Mouse (Mus musculus): ENCODE measurements around the gene Snx29. TPM values are rescaled to one million over a fixed set of nuclear protein-coding genes. Genes with fewer than 3 reads are reported as not detected.
"Not testable (repeated sequence)": the region's sequence is repeated elsewhere in the genome, so short reads cannot be mapped to it uniquely, and the experiment has no call there.

Snx29 gene
- total RNA-seq (2021): 10 to 100 TPM; 25.0 to 31.5 TPM

- peak; percentile 99 for DNase-seq (ENCODE audit: extremely low spot score in 1 of 2, low spot score in 1 of 2)
Observed at GRCm38 (mm10) chr16:11322409-11323323, at the start of gene Snx29. Snx29 (plus strand) TSS chr16:11322908.

DNA sequence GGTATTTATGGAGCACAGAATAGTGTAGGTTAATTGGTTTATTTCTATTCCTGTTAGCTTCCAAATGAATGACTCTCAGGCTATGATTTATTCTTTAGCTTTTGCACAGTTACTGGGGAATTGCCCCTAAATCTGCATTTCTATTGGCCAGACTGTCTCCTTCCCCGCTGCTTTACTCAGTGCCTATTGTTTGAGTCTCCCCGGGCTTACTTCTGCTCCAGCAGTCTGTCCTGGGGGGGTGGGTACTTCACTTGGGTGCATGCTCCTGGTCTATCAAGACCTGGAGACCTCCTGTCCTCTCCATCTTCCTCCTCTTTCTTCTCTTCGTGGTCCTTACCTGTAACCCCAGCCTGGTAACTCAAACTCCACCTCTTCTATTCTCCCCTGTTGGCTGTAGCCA, 45.8 kb upstream of the Snx29 start:
- DNase-seq (ENCODE audit: extremely low spot score in 1 of 2, low spot score in 1 of 2): no peak

GRCm38 (mm10) chr16:11278778-11279177, 43.9 kb upstream of the Snx29 start:
- DNase-seq (ENCODE audit: extremely low spot score in 1 of 2, low spot score in 1 of 2): no peak

DNA sequence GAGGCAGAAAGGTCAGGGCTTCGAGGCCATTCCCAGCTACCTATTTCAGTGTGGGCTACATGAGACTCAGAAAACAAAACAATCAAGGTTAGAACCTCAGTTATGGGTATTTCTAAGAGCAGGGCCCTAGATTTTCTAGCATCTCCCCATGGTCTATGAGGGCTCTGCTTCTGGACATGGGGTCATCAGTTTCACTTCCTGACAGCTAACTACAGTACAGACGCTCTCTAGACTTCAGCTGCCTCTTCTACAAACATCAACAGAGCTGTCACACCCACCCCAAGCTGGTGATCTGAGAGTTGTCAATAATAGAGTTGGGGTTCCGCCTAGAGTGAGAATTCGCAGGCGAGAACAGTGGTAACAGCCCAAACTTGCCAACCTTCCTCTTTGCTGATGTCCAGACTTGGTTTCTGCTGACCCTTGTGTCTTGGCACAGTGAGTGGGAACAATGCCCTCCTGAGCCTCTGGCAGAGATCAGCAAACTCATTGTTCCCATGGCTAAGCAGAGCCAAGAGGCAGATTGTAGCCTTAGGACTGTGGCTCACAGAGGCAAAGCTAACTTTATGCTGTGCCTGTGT, 40.0 kb upstream of the Snx29 start:
- DNase-seq (ENCODE audit: extremely low spot score in 1 of 2, low spot score in 1 of 2): no peak

DNA sequence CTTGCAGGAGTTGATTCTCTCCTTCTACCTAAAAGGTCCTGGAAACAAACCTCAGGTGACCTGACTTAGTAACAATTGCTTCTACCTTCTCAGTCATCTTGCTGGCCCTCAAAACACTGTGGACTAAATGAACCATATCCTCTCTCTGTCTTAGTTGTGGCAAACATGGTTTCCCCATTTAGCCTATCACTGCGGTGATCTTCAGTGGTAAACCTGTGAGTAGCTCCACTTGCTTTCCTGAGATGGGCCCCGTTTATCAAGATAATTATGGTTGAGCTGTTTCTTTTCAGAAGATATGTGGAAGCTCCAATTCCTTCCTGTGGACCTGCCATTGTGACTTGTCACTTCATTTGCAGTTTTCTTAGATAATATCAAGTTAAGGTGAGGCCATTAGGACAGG, 37.8 kb upstream of the Snx29 start:
- DNase-seq (ENCODE audit: extremely low spot score in 1 of 2, low spot score in 1 of 2): no peak

DNA sequence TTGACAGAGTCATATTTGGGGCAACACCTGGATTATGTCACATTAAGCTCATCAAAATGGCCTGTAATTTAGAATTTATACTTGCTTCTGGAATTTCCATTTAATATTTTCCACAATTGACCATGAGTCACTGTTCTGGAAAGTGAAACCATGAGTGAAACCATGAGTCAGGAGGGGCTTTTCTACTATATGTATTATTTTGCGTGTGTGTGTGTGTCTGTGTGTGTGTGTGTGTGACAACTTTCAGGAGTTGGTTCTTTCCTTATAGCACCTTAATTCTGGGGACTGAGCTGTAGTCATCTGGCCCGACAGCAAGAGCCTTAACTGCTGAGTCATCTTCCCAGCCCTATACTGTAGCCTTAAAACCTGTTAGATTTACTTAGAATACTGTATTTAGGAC, 36.8 kb upstream of the Snx29 start:
- no peak for DNase-seq (ENCODE audit: extremely low spot score in 1 of 2, low spot score in 1 of 2)

DNA sequence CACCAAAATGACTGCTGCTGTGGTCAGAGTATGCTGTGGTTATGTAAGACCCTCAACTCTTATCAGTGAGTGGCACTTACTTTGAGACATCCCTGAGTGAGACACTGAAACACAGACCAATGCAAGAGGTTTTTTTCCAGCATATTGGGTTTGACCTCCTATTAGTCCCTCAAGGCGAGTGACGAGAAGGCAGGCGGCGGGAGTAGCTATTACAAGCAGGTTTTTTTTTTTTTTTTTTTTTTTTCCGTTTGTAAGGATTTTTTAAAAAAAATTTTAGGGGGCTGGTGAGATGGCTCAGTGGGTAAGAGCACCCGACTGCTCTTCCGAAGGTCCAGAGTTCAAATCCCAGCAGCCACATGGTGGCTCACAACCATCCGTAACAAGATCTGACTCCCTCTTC, 33.8 kb upstream of the Snx29 start:
- DNase-seq (ENCODE audit: extremely low spot score in 1 of 2, low spot score in 1 of 2): not testable (repeated sequence)

GRCm38 (mm10) chr16:11295583-11295982, 27.1 kb upstream of the Snx29 start:
- not testable (repeated sequence) for DNase-seq (ENCODE audit: extremely low spot score in 1 of 2, low spot score in 1 of 2)

GRCm38 (mm10) chr16:11297700-11298099, 25.0 kb upstream of the Snx29 start:
- not testable (repeated sequence) for DNase-seq (ENCODE audit: extremely low spot score in 1 of 2, low spot score in 1 of 2)

DNA sequence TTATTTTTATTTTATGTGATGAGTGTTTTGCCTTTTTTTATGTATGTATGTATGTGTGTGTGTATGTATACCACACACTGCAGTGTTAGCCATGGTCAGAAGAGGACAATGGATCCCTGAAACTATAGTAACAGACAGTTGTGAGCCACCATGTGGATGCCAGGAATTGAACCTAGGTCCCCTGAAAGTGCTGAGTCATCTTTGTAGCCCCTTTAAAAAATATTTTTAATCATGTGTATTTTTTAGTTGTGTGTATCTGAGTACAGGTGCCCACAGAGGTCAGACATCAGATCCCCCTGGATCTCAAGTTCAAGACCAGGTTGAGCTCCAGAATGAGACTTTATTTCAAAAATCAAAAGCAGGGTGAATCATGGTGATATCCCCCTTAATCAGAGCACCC, 19.0 kb upstream of the Snx29 start:
- DNase-seq (ENCODE audit: extremely low spot score in 1 of 2, low spot score in 1 of 2): no peak

- DNase-seq (ENCODE audit: extremely low spot score in 1 of 2, low spot score in 1 of 2): no peak
Observed at GRCm38 (mm10) chr16:11305531-11305930, 17.2 kb upstream of the Snx29 start.

GRCm38 (mm10) chr16:11313512-11313911, 9.2 kb upstream of the Snx29 start, which contains the start of gene Tnfrsf17:
Tnfrsf17 (plus strand) TSS chr16:11313812.
- DNase-seq (ENCODE audit: extremely low spot score in 1 of 2, low spot score in 1 of 2): no peak

DNA sequence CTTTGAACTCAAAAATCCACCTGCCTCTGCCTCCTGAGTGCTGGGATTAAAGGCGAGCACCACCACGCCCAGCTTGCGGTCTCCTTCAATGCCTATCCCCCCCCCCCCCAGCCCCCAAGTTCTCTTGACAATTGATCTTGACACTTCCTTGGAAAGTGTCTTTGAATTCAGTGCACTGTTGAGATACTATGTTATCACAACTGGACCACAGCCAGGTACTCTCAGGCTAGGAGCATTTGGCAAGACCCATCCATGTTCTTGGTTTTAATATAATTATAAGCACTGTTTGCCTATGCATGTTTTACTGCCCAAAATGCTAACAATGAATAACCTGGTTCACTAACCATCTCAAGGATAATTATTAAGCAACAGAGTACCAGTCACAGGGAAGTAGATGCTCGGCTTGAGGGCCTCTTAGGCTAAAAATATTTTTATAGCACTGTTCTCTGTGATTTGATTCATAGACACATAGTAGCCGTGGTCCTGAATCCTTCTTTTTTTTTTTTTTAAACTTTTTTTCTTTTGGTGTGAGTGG, 6.9 kb upstream of the Snx29 start:
- DNase-seq (ENCODE audit: extremely low spot score in 1 of 2, low spot score in 1 of 2): no peak

DNA sequence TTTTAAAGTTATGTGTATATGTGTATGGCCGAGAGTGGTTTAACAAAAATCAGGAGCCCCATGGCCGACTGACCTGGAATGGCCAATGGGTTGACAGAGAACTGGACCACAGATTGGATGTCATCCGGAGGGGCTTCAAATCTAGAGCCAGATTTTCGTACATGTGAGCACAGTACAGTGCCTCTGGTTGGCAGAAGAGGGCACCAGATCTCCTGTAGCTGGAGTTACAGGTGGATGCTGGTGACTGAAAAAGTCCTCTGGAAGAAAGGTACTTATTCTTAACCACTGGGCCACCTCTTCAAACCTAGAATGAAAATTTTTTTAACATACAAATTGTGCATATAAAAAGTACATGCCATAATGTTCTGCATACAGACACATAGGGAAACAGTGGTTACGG, 6.0 kb upstream of the Snx29 start:
- no peak for DNase-seq (ENCODE audit: extremely low spot score in 1 of 2, low spot score in 1 of 2)

DNA sequence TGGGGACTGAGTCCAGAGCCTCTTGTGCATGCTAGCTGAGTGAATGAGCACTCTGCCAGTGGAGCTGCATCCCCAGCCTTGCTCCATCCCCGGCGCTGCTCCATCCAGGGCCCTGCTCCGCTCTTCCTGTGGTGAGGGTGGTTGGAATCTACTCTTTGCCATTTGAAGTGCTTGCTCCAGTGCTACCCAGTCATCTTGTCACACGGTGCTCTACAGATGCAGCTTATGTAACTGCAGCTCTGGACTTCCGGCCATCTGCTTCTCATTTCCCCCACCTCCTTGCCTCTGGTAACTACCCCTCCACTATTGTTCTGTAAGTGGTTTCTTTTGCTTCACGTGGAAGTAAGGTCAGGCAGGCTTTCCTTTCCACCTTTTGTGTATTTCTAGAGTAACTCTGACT, 5.4 kb upstream of the Snx29 start:
- no peak for DNase-seq (ENCODE audit: extremely low spot score in 1 of 2, low spot score in 1 of 2)

- DNase-seq (ENCODE audit: extremely low spot score in 1 of 2, low spot score in 1 of 2): peak; percentile 13 to 21
Observed at GRCm38 (mm10) chr16:11323324-11324051, 780 bp downstream of the Snx29 start.

GRCm38 (mm10) chr16:11330081-11330800, 7.5 kb downstream of the Snx29 start:
- DNase-seq (ENCODE audit: extremely low spot score in 1 of 2, low spot score in 1 of 2): no peak

GRCm38 (mm10) chr16:11331030-11331429, 8.3 kb downstream of the Snx29 start:
- no peak for DNase-seq (ENCODE audit: extremely low spot score in 1 of 2, low spot score in 1 of 2)

DNA sequence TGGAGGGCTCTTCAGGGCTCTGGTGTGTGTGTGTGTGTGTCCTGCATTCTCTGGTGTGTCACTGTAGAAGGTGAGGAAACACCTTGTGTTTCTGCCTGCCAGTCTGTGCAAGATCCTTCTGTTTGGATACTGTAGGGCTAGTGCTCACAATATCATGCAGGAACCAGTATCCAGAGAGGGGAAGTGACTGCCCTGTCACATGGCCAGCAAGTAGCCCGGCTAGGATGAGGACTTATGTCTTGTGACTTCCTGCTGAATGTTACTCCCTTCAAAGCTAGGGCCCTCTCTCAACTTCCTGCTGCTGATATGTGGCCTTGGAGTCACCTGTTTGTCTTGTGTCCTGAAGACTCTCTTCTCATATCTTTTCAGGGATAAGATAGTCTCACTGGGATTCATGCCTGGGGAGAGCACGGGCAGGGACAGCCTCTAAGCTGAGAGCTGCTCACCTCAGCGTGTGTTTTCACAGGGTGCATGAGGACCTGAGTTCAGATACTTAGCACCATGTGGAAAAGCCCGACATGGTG, 20.6 kb downstream of the Snx29 start:
- no peak for DNase-seq (ENCODE audit: extremely low spot score in 1 of 2, low spot score in 1 of 2)

- DNase-seq (ENCODE audit: extremely low spot score in 1 of 2, low spot score in 1 of 2): no peak
Observed at GRCm38 (mm10) chr16:11351903-11352302, 29.2 kb downstream of the Snx29 start.
